Mouse (Mus musculus): ENCODE data around the gene Hs3st6. TPM values are rescaled to one million over a fixed set of nuclear protein-coding genes. Genes with fewer than 3 reads are reported as not detected.

The Hs3st6 gene
- total and polyA plus RNA-seq, 3 experiments: not detected

GRCm38 (mm10) chr17:24722220-24722924 lies 30.4 kb upstream of the Hs3st6 start:
- H3K4me1 ChIP-seq (ENCODE audit: insufficient read depth, low read depth, low read length): peaks cover 41% of the 10 kb centered on the region
- no peaks in the 10 kb centered on the region for H3K9me3 ChIP-seq (replicated peaks)
- peak overlapping the region; percentile 74 for H3K4me3 ChIP-seq (ENCODE audit: low read depth, low read length)
- H3K36me3 ChIP-seq (replicated peaks): peaks cover 35% of the 10 kb centered on the region
- no peak for TF ChIP-seq CTCF (IDR thresholded peaks at IDR 0.05; ENCODE audit: low read depth, low read length)
- TF ChIP-seq GATA1 (IDR thresholded peaks at IDR 0.05; ENCODE audit: borderline replicate concordance, low read length): no peak
- TF ChIP-seq GATA2 (IDR thresholded peaks at IDR 0.05; ENCODE audit: borderline replicate concordance, low read depth, low read length): no peak
- TF ChIP-seq TAL1 (conservative IDR thresholded peaks at IDR 0.05; ENCODE audit: low read depth, low read length): no peak
- TF ChIP-seq POLR2AphosphoS5 (IDR thresholded peaks at IDR 0.05; ENCODE audit: insufficient replicate concordance, low read depth, low read length): peak; percentile 95
- no peak for DNase-seq (ENCODE audit: low spot score)
- no peak for ATAC-seq (ENCODE audit: extremely low read depth, insufficient number of reproducible peaks, low FRiP score, poor library complexity, severe bottlenecking)
- peaks cover 3% of the 10 kb centered on the region; the same call in 1 of the 2 replicates for H3K27me3 ChIP-seq (ENCODE audit: insufficient read depth, low read length)

GRCm38 (mm10) chr17:24723122-24723880 lies 29.5 kb upstream of the Hs3st6 start:
- DNase-seq (ENCODE audit: low spot score) (no peak), ATAC-seq (ENCODE audit: extremely low read depth, insufficient number of reproducible peaks, low FRiP score, poor library complexity, severe bottlenecking) (no peak)
- Histone ChIP-seq H3K4me1 (ENCODE audit: insufficient read depth, low read depth, low read length) (peaks cover 36% of the 10 kb centered on the region), H3K9me3 (replicated peaks) (no peaks in the 10 kb centered on the region), H3K4me3 (ENCODE audit: low read depth, low read length) (peak overlapping the region; percentile 77), H3K27me3 (ENCODE audit: insufficient read depth, low read length) (peaks cover 12% of the 10 kb centered on the region), H3K36me3 (replicated peaks) (peaks cover 26% of the 10 kb centered on the region)
- TF ChIP-seq CTCF (IDR thresholded peaks at IDR 0.05; ENCODE audit: low read depth, low read length) (no peak), POLR2AphosphoS5 (IDR thresholded peaks at IDR 0.05; ENCODE audit: insufficient replicate concordance, low read depth, low read length) (peak; percentile 88; the same call in 1 of the 2 replicates), GATA2 (IDR thresholded peaks at IDR 0.05; ENCODE audit: borderline replicate concordance, low read depth, low read length) (no peak), TAL1 (conservative IDR thresholded peaks at IDR 0.05; ENCODE audit: low read depth, low read length) (no peak), GATA1 (IDR thresholded peaks at IDR 0.05; ENCODE audit: borderline replicate concordance, low read length) (no peak)

- peaks cover 31% of the 10 kb centered on the region for H3K4me1 ChIP-seq (ENCODE audit: insufficient read depth, low read depth, low read length)
- peak overlapping the region; percentile 77 for H3K4me3 ChIP-seq (ENCODE audit: low read depth, low read length)
- TF ChIP-seq GATA2 (IDR thresholded peaks at IDR 0.05; ENCODE audit: borderline replicate concordance, low read depth, low read length): no peak
- no peak for TF ChIP-seq CTCF (IDR thresholded peaks at IDR 0.05; ENCODE audit: low read depth, low read length)
- no peak for TF ChIP-seq TAL1 (conservative IDR thresholded peaks at IDR 0.05; ENCODE audit: low read depth, low read length)
- no peak for TF ChIP-seq GATA1 (IDR thresholded peaks at IDR 0.05; ENCODE audit: borderline replicate concordance, low read length)
- TF ChIP-seq POLR2AphosphoS5 (IDR thresholded peaks at IDR 0.05; ENCODE audit: insufficient replicate concordance, low read depth, low read length): no peak; the same call in 1 of the 2 replicates
- peaks cover 15% of the 10 kb centered on the region for H3K27me3 ChIP-seq (ENCODE audit: insufficient read depth, low read length)
- peaks cover 21% of the 10 kb centered on the region for H3K36me3 ChIP-seq (replicated peaks)
- no peaks in the 10 kb centered on the region for H3K9me3 ChIP-seq (replicated peaks)
- peak; percentile 52 for DNase-seq (ENCODE audit: low spot score)
- no peak for ATAC-seq (ENCODE audit: extremely low read depth, insufficient number of reproducible peaks, low FRiP score, poor library complexity, severe bottlenecking)
These were observed 29.0 kb upstream of the Hs3st6 start for GRCm38 (mm10) chr17:24723881-24724180.

- peak within 1 kb of the TSS; percentile 77 for H3K4me3 ChIP-seq (ENCODE audit: low read depth, low read length)
- peak; percentile 69 for DNase-seq (ENCODE audit: low spot score)
- H3K36me3 ChIP-seq (replicated peaks): peaks cover 21% of the 10 kb centered on the region
- H3K4me1 ChIP-seq (ENCODE audit: insufficient read depth, low read depth, low read length): peaks cover 30% of the 10 kb centered on the region
- no peaks in the 10 kb centered on the region for H3K9me3 ChIP-seq (replicated peaks)
- ATAC-seq (ENCODE audit: extremely low read depth, insufficient number of reproducible peaks, low FRiP score, poor library complexity, severe bottlenecking): peak; percentile 48
- peaks cover 15% of the 10 kb centered on the region for H3K27me3 ChIP-seq (ENCODE audit: insufficient read depth, low read length)
- TF ChIP-seq CTCF (IDR thresholded peaks at IDR 0.05; ENCODE audit: low read depth, low read length) (peak; percentile 97), GATA2 (IDR thresholded peaks at IDR 0.05; ENCODE audit: borderline replicate concordance, low read depth, low read length) (no peak), POLR2AphosphoS5 (IDR thresholded peaks at IDR 0.05; ENCODE audit: insufficient replicate concordance, low read depth, low read length) (no peak; the same call in 1 of the 2 replicates), TAL1 (conservative IDR thresholded peaks at IDR 0.05; ENCODE audit: low read depth, low read length) (no peak), GATA1 (IDR thresholded peaks at IDR 0.05; ENCODE audit: borderline replicate concordance, low read length) (no peak)
These were observed 28.6 kb upstream of the Hs3st6 start, which contains the start of gene Ndufb10 for GRCm38 (mm10) chr17:24724184-24724583. Gene Ndufb10 (minus strand): TSS chr17:24724478.

GRCm38 (mm10) chr17:24725637-24726390 lies 27.0 kb upstream of the Hs3st6 start:
- Histone ChIP-seq H3K27me3 (ENCODE audit: insufficient read depth, low read length) (peaks cover 17% of the 10 kb centered on the region), H3K4me1 (ENCODE audit: insufficient read depth, low read depth, low read length) (peaks cover 33% of the 10 kb centered on the region), H3K4me3 (ENCODE audit: low read depth, low read length) (no peak overlapping the region), H3K9me3 (replicated peaks) (no peaks in the 10 kb centered on the region), H3K36me3 (replicated peaks) (peaks cover 17% of the 10 kb centered on the region)
- DNase-seq (ENCODE audit: low spot score) (no peak), ATAC-seq (ENCODE audit: extremely low read depth, insufficient number of reproducible peaks, low FRiP score, poor library complexity, severe bottlenecking) (no peak)
- TF ChIP-seq CTCF (IDR thresholded peaks at IDR 0.05; ENCODE audit: low read depth, low read length) (no peak; the same call in 1 of the 2 replicates), TAL1 (conservative IDR thresholded peaks at IDR 0.05; ENCODE audit: low read depth, low read length) (no peak), POLR2AphosphoS5 (IDR thresholded peaks at IDR 0.05; ENCODE audit: insufficient replicate concordance, low read depth, low read length) (no peak)

All from G1E (cell line).